Mouse (Mus musculus) hindbrain, embryonic 16.5 days (tissue): ENCODE measurements around the gene Glis3. TPM values are rescaled to one million over a fixed set of nuclear protein-coding genes. Genes with fewer than 3 reads are reported as not detected.

Experiments
- ATAC-seq: fragments of 200-750 bp; cut with Nextera tagmentation; 2 replicates; pipeline ENCODE4 v1.8.0; 2017; ENCODE audit warnings: moderate TSS enrichment, moderate library complexity
- H3K27ac ChIP-seq: fragments of 300-500 bp; sonication (generic); 2 replicates; pipeline ENCODE4 v1.5.1; 2014; ENCODE audit warnings: low read depth, mild to moderate bottlenecking, control low read depth, low read length, moderate library complexity
- H3K27me3 ChIP-seq: fragments of 300-500 bp; sonication (generic); replicated peaks from 2 replicates; pipeline ENCODE4 v1.6.1; 2014; ENCODE audit warnings: low read length; ENCODE audit not compliant: control insufficient read depth, insufficient read depth
- H3K36me3 ChIP-seq: fragments of 300-500 bp; sonication (generic); 2 replicates; pipeline ENCODE4 v1.6.1; 2014; ENCODE audit warnings: mild to moderate bottlenecking, low read length, moderate library complexity, mixed read lengths; ENCODE audit not compliant: control insufficient read depth, insufficient read depth
- H3K4me1 ChIP-seq: fragments of 300-500 bp; sonication (generic); 2 replicates; pipeline ENCODE4 v1.6.1; 2014; ENCODE audit warnings: low read depth, low read length; ENCODE audit not compliant: control insufficient read depth, insufficient read depth
- H3K4me2 ChIP-seq: fragments of 300-500 bp; sonication (generic); 2 replicates; pipeline ENCODE4 v1.6.1; 2014; ENCODE audit warnings: mild to moderate bottlenecking, low read length, control low read depth, moderate library complexity
- H3K4me3 ChIP-seq: fragments of 300-500 bp; sonication (generic); 2 replicates; pipeline ENCODE4 v1.5.1; 2014; ENCODE audit warnings: mild to moderate bottlenecking, low read length, control low read depth, moderate library complexity
- H3K9ac ChIP-seq: fragments of 300-500 bp; sonication (generic); 2 replicates; pipeline ENCODE4 v1.6.1; 2014; ENCODE audit warnings: low read depth, mild to moderate bottlenecking, control low read depth, low read length, moderate library complexity
- H3K9me3 ChIP-seq: fragments of 300-500 bp; sonication (generic); 2 replicates; pipeline ENCODE4 v1.6.1; 2014; ENCODE audit warnings: mild to moderate bottlenecking, low read length, moderate library complexity; ENCODE audit not compliant: control insufficient read depth
- WGBS: fragments of 180-500 bp; shearing (Covaris S2); extraction: QIAGEN DNeasy Blood & Tissue Kit; methylation state at CpG from one replicate; pipeline ENCODE4 v1.1.7; 2014; 5-methylcytosine and 5-hydroxymethylcytosine counted together
- polyA plus RNA-seq: library from polyadenylated mRNA; unstranded; fragments of >200 nt; fragmentation: Nextera tagmentation; extraction: Ambion mirVana; gene quantifications from 2 replicates; pipeline ENCODE4 v1.2.1, GENCODE M21; 2015

Gene Glis3
- polyA plus RNA-seq, 1 experiment from 2014 or later: 2.5 TPM

GRCm38 (mm10) chr19:28237621-28238020 is 442.3 kb downstream of the Glis3 start:
- H3K9me3 ChIP-seq: no peaks in the 10 kb centered on the region
- 95% methylated on average over 2 of the region's 2 CpGs for WGBS
- no peak overlapping the region for H3K4me3 ChIP-seq
- H3K27ac ChIP-seq: no peak overlapping the region
- no peak overlapping the region for H3K9ac ChIP-seq
- H3K4me1 ChIP-seq: no peaks in the 10 kb centered on the region
- no peaks in the 10 kb centered on the region for H3K27me3 ChIP-seq
- ATAC-seq: no peak
- H3K4me2 ChIP-seq: no peak overlapping the region
- no peaks in the 10 kb centered on the region for H3K36me3 ChIP-seq

GRCm38 (mm10) chr19:28235571-28235970 is 444.3 kb downstream of the Glis3 start:
- Histone ChIP-seq H3K9ac (no peak overlapping the region), H3K36me3 (no peaks in the 10 kb centered on the region), H3K27ac (no peak overlapping the region), H3K4me2 (no peak overlapping the region), H3K4me3 (no peak overlapping the region), H3K9me3 (no peaks in the 10 kb centered on the region), H3K27me3 (no peaks in the 10 kb centered on the region), H3K4me1 (no peaks in the 10 kb centered on the region)
- 86% methylated on average over 5 of the region's 5 CpGs for WGBS
- no peak for ATAC-seq

GRCm38 (mm10) chr19:28235096-28235495 is 444.8 kb downstream of the Glis3 start:
- no peaks in the 10 kb centered on the region for H3K36me3 ChIP-seq
- H3K4me1 ChIP-seq: no peaks in the 10 kb centered on the region
- no peak overlapping the region for H3K4me2 ChIP-seq
- WGBS: 85% methylated on average over 9 of the region's 9 CpGs
- no peak overlapping the region for H3K4me3 ChIP-seq
- ATAC-seq: no peak
- H3K9ac ChIP-seq: no peak overlapping the region
- no peak overlapping the region for H3K27ac ChIP-seq
- H3K9me3 ChIP-seq: no peaks in the 10 kb centered on the region
- no peaks in the 10 kb centered on the region for H3K27me3 ChIP-seq

GRCm38 (mm10) chr19:28234676-28235075 is 445.2 kb downstream of the Glis3 start:
- Histone ChIP-seq H3K9ac (no peak overlapping the region), H3K4me1 (no peaks in the 10 kb centered on the region), H3K36me3 (no peaks in the 10 kb centered on the region), H3K4me2 (no peak overlapping the region), H3K4me3 (no peak overlapping the region), H3K27me3 (no peaks in the 10 kb centered on the region), H3K27ac (no peak overlapping the region), H3K9me3 (no peaks in the 10 kb centered on the region)
- WGBS: 95% methylated on average over 2 of the region's 2 CpGs
- ATAC-seq: no peak

GRCm38 (mm10) chr19:28231511-28231910 is 448.4 kb downstream of the Glis3 start:
- 71% methylated on average over 3 of the region's 3 CpGs for WGBS
- H3K9me3 ChIP-seq: no peaks in the 10 kb centered on the region

GRCm38 (mm10) chr19:28227526-28227925 is 452.4 kb downstream of the Glis3 start:
- no peak for ATAC-seq
- 69% methylated on average over 10 of the region's 10 CpGs for WGBS
- Histone ChIP-seq H3K9me3 (no peaks in the 10 kb centered on the region), H3K4me2 (no peak overlapping the region), H3K4me3 (no peak overlapping the region), H3K36me3 (no peaks in the 10 kb centered on the region), H3K27me3 (no peaks in the 10 kb centered on the region), H3K4me1 (no peaks in the 10 kb centered on the region), H3K9ac (no peak overlapping the region), H3K27ac (no peak overlapping the region)

More at GRCm38 (mm10) chr19:28231511-28231910, 448.4 kb downstream of the Glis3 start:
- H3K36me3 ChIP-seq: no peaks in the 10 kb centered on the region
- no peak overlapping the region for H3K4me3 ChIP-seq
- H3K27me3 ChIP-seq: no peaks in the 10 kb centered on the region
- ATAC-seq: no peak
- H3K4me2 ChIP-seq: no peak overlapping the region
- no peak overlapping the region for H3K27ac ChIP-seq
- no peak overlapping the region for H3K9ac ChIP-seq
- no peaks in the 10 kb centered on the region for H3K4me1 ChIP-seq

- Histone ChIP-seq H3K4me3 (no peak overlapping the region), H3K4me1 (no peaks in the 10 kb centered on the region), H3K36me3 (no peaks in the 10 kb centered on the region), H3K9ac (no peak overlapping the region), H3K27me3 (no peaks in the 10 kb centered on the region), H3K4me2 (no peak overlapping the region), H3K27ac (no peak overlapping the region), H3K9me3 (no peaks in the 10 kb centered on the region)
- 76% methylated on average over 6 of the region's 6 CpGs for WGBS
- ATAC-seq: no peak
These were observed 454.2 kb downstream of the Glis3 start for GRCm38 (mm10) chr19:28225651-28226050.

GRCm38 (mm10) chr19:28211630-28212029 is 468.2 kb downstream of the Glis3 start:
- WGBS: 93% methylated on average over 4 of the region's 4 CpGs
- Histone ChIP-seq H3K27me3 (no peaks in the 10 kb centered on the region), H3K4me1 (no peaks in the 10 kb centered on the region), H3K36me3 (no peaks in the 10 kb centered on the region), H3K27ac (no peak overlapping the region), H3K9ac (no peak overlapping the region), H3K4me2 (no peak overlapping the region), H3K9me3 (no peaks in the 10 kb centered on the region), H3K4me3 (no peak overlapping the region)
- ATAC-seq: no peak
